Mouse (Mus musculus) hindbrain, embryonic 13.5 days (tissue): ENCODE measurements around the gene Dars2. TPM values are rescaled to one million over a fixed set of nuclear protein-coding genes. Genes with fewer than 3 reads are reported as not detected.

Experiments used
- ATAC-seq: fragments of 200-750 bp; cut with Nextera tagmentation; 2 replicates; pipeline ENCODE4 v1.8.0; 2017; ENCODE audit warnings: moderate TSS enrichment; ENCODE audit not compliant: low FRiP score
- H3K27ac ChIP-seq: fragments of 300-500 bp; sonication (generic); 2 replicates; pipeline ENCODE4 v1.5.1; 2015; ENCODE audit warnings: inconsistent platforms, mild to moderate bottlenecking, moderate library complexity
- H3K27me3 ChIP-seq: fragments of 300-500 bp; sonication (generic); 2 replicates; pipeline ENCODE4 v1.6.1; 2015; ENCODE audit warnings: mild to moderate bottlenecking, inconsistent platforms
- H3K36me3 ChIP-seq: fragments of 300-500 bp; sonication (generic); 2 replicates; pipeline ENCODE4 v1.6.1; 2015; ENCODE audit warnings: mild to moderate bottlenecking, inconsistent platforms
- H3K4me1 ChIP-seq: fragments of 300-500 bp; sonication (generic); replicated peaks from 2 replicates; pipeline ENCODE4 v1.6.1; 2015; ENCODE audit warnings: inconsistent platforms
- H3K4me2 ChIP-seq: fragments of 300-500 bp; sonication (generic); 2 replicates; pipeline ENCODE4 v1.6.1; 2015; ENCODE audit warnings: inconsistent platforms, mild to moderate bottlenecking, moderate library complexity
- H3K4me3 ChIP-seq: fragments of 300-500 bp; sonication (generic); 2 replicates; pipeline ENCODE4 v1.5.1; 2015; ENCODE audit warnings: mild to moderate bottlenecking, inconsistent platforms
- H3K9ac ChIP-seq: fragments of 300-500 bp; sonication (generic); 2 replicates; pipeline ENCODE4 v1.6.1; 2015; ENCODE audit warnings: mild to moderate bottlenecking, inconsistent platforms
- H3K9me3 ChIP-seq: fragments of 300-500 bp; sonication (generic); 2 replicates; pipeline ENCODE4 v1.6.1; 2016; ENCODE audit warnings: inconsistent platforms
- WGBS: fragments of 180-500 bp; shearing (Covaris S2); methylation state at CpG from one replicate; pipeline ENCODE4 v1.1.7; 2015; 5-methylcytosine and 5-hydroxymethylcytosine counted together
- polyA plus RNA-seq: library from polyadenylated mRNA; unstranded; fragments of >200 nt; fragmentation: Nextera tagmentation; extraction: Ambion mirVana; gene quantifications from 2 replicates; pipeline ENCODE4 v1.2.1, GENCODE M21; 2015

The Dars2 gene
- polyA plus RNA-seq = 26.2 and 28.4 TPM in 2 replicates

DNA sequence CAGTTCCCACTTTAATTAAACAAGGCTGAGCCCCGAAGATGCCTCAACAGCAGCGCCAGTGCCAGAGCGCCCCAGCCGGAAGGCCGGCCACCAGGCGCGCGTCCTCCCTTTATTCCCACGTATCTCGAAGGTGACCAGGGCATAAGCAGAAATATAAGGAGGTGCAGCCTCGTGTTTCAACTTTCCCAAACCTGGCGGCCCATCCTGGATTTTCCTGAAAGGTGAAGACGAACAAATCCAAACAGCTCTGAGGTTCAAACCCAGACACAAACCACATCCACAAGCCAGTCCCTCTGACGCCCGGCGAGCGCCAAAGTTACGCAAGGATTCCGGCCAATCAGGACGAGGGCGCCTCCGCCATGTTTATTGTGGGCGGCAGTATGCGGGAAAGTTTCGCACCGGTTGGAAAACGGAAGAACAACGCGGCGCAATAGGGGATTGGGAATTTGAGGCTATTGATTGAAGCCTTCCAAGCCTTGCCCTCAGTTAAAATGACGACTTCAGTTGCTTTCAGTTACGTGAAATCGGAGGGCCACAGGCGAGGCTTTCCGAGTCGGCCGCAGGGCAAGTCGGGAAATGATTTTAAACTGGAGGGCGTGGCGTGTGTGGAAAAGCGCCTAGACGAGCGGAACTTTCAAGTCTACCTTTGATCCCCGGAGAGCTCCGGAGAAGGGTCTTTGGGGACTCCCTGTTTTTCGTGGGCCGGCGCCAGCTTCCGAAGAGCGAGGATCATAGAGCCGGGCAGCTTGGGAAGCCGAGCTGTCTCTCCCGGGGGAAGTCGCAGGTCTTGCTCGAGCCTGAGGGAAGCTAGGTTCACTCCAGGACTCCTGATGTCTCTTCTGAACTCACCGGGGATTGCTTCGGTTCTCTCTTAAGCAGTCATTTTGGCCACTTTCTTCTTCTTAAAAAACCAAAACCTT, at the start of gene Dars2, which contains the start of gene Cenpl:
Dars2 (minus strand) TSS at position 307 of the 920 bp plus-strand sequence.
Cenpl (plus strand) TSS at position 362 of the 920 bp plus-strand sequence.
- WGBS = under 1% methylated on average over 57 of the region's 57 CpGs
- Histone ChIP-seq H3K4me3 (peak within 1 kb of the TSS; percentile 66), H3K27ac (peak within 1 kb of the TSS; percentile 78)

DNA sequence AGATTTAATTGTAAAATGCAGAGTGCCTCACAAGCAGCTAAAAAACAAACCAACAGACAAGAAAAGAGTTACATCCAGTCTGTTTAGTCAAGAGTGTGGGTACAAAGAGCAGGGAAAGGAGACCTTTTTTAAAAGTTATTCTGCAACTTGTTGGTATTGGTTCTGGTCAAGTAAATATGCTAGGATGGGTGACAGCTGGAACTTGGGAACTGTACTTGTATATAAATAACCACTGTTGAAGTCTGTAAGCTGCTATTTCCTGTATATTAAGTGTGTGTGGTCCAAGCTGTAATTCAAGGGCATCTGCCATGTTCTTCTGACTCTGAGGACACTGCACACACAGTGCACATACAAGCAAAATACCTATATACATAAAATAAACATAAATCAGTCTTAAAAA, 44.1 kb upstream of the Dars2 start:
- Histone ChIP-seq H3K9me3 (no peaks in the 10 kb centered on the region), H3K4me3 (no peak overlapping the region), H3K27me3 (no peaks in the 10 kb centered on the region), H3K36me3 (peaks cover 3% of the 10 kb centered on the region; the same call in 1 of the 2 replicates), H3K4me2 (no peak overlapping the region), H3K27ac (no peak overlapping the region), H3K9ac (no peak overlapping the region), H3K4me1 (no peaks in the 10 kb centered on the region)
- ATAC-seq = no peak

More for the DNA sequence above, at the start of gene Dars2, which contains the start of gene Cenpl:
- Histone ChIP-seq H3K9ac (peak within 1 kb of the TSS; percentile 85), H3K9me3 (no peaks in the 10 kb centered on the region), H3K27me3 (no peaks in the 10 kb centered on the region), H3K4me1 (peaks cover 37% of the 10 kb centered on the region), H3K36me3 (no peaks in the 10 kb centered on the region), H3K4me2 (peak within 1 kb of the TSS; percentile 90)
- ATAC-seq = peak; percentile 99

DNA sequence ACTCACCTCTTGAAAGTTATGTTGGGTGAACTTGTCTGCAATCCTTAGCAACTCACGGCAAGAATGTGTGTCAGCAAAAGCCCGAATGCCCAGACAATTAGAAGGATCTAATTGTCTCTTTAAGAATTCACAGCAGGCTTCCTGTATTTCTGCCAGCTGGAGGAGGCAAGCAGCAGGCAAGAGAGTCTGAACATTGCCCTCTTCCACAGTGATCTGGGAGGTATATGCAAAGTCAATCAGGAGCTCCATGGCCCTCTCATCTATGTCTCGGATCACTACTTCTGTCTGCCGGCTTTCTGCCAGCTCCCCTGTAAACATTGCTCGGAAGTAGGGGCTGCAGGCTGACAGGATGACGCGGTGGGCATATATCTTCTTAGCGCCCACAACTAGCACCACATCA, 38.8 kb upstream of the Dars2 start:
- Histone ChIP-seq H3K4me2 (no peak overlapping the region), H3K27ac (no peak overlapping the region), H3K4me1 (no peaks in the 10 kb centered on the region), H3K27me3 (no peaks in the 10 kb centered on the region), H3K9me3 (no peaks in the 10 kb centered on the region), H3K36me3 (peaks cover 28% of the 10 kb centered on the region), H3K4me3 (no peak overlapping the region), H3K9ac (no peak overlapping the region)
- ATAC-seq = no peak
- WGBS = 88% methylated on average over 8 of the region's 8 CpGs

DNA sequence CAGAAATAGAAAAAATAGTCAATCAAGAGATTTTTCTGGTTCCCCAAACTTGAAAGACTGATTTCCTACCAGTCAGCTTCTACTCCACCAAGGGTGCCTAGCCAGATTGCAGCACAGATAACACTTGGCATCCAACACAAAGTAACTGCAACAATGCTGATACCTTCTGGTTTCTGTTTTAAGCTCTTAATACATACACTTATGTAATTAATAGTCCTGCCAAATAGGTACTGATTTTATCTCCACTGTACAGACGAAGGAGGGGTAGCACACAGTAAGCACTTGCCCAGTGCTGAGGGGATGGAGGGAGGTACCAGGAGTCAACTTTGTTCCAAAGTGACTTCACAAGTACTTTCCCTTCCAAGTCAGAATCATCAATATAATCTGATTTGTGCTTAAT, 33.4 kb upstream of the Dars2 start:
- WGBS = 91% methylated on average over 1 of the region's 1 CpGs
- Histone ChIP-seq H3K4me1 (no peaks in the 10 kb centered on the region), H3K4me2 (no peak overlapping the region), H3K27me3 (no peaks in the 10 kb centered on the region), H3K27ac (no peak overlapping the region), H3K9me3 (no peaks in the 10 kb centered on the region), H3K4me3 (no peak overlapping the region), H3K36me3 (peaks cover 42% of the 10 kb centered on the region), H3K9ac (no peak overlapping the region)
- ATAC-seq = no peak

DNA sequence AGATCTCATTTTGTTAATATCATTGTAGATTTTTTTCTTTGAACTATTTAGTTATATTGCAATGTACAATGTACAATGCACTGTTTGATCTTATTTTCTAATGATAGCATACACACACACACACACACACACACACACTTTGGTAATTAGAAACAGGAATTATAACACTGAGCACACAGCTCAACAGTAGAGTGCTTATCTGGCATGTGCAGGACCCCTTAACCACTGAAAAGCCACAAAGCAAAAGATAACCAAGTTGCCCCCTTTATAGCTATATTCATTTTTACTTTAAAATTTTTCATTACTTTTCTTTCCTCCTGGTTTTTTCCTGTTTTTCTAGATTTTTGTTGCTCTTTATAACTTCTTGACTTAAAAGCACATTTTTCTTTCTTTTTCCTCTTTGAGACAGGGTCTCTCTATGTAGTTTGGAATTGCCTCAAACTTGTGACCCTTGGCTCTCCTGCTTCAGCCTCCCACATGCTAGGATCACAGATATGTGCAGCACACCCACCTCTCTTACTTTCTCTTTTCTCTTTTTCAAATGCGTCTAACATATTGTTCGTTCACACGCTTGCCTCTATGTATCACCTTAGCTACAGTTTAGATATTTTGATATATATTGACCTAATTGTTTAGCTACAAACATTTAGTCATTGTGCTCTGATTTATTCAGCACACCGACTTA, 29.4 kb upstream of the Dars2 start:
- H3K36me3 ChIP-seq = peaks cover 47% of the 10 kb centered on the region
- no peak overlapping the region for H3K27ac ChIP-seq
- H3K4me2 ChIP-seq = no peak overlapping the region
- H3K9ac ChIP-seq = no peak overlapping the region
- WGBS = 95% methylated on average over 4 of the region's 4 CpGs
- ATAC-seq = no peak
- H3K27me3 ChIP-seq = no peaks in the 10 kb centered on the region
- H3K9me3 ChIP-seq = no peaks in the 10 kb centered on the region
- no peak overlapping the region for H3K4me3 ChIP-seq
- H3K4me1 ChIP-seq = no peaks in the 10 kb centered on the region

DNA sequence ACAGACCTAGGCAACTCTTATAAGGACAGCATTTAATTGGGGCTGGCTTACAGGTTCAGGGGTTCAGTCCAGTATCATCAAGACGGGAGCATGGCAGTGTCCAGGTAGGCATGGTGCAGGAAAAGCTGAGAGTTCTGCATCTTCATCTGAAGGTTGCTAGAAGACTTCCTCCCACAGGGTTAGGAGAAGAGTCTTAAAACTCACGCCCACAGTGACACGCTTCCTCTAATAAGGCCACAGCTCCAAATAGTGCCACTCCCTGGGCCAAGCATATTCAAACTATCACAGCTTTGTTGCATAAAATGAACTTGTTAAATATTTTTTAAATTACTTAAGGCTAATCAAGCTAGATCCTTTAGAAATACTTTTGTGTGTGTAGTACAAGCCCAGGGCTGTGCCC, 6.8 kb upstream of the Dars2 start:
- Histone ChIP-seq H3K4me2 (no peak overlapping the region), H3K36me3 (no peaks in the 10 kb centered on the region), H3K4me1 (peaks cover 18% of the 10 kb centered on the region), H3K4me3 (no peak overlapping the region), H3K27me3 (no peaks in the 10 kb centered on the region), H3K9me3 (no peaks in the 10 kb centered on the region), H3K27ac (no peak overlapping the region), H3K9ac (no peak overlapping the region)
- ATAC-seq = no peak
- 94% methylated on average over 3 of the region's 3 CpGs for WGBS

DNA sequence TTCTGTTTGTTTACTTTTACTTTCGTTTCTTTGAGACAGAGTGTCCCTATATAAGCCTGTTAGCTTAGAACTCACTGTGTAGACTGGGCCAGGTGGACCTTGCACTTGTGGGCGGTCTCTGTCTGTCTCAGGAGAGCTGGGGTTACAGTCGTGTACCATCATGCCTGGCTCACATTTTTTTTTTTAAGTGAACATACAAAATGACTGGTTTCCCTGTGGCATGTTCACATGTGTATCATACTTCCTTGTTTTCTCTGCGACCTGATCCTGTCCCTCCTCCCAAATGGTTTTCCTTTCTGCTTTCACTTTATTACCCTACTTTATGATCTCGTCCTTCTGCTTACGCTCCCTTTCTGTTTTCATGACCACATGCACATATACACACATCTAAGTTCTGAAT, 5.8 kb upstream of the Dars2 start:
- H3K27ac ChIP-seq = no peak overlapping the region
- no peaks in the 10 kb centered on the region for H3K27me3 ChIP-seq
- no peaks in the 10 kb centered on the region for H3K36me3 ChIP-seq
- no peaks in the 10 kb centered on the region for H3K9me3 ChIP-seq
- no peak overlapping the region for H3K9ac ChIP-seq
- no peak overlapping the region for H3K4me3 ChIP-seq
- 91% methylated on average over 6 of the region's 6 CpGs for WGBS
- H3K4me1 ChIP-seq = peaks cover 28% of the 10 kb centered on the region
- no peak for ATAC-seq
- no peak overlapping the region for H3K4me2 ChIP-seq

DNA sequence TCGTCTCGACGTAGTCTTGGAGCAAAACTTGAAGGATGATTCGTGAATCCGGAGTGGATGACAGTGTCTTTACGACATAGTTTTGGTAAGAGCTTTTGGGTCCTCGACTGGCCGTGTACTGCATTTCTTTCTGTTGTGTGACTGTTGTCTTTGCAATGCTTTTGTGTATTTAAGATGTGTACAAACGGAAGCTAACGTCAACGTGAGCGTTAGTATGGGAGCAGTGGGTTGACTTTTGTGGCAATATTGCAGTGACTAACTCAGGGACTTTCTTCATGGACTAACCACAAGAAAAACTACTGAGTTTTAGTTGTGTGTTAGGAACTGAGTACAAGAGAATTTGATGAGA, 788 bp upstream of the Dars2 start:
- Histone ChIP-seq H3K4me2 (peak overlapping the region; percentile 74), H3K9ac (peak overlapping the region; percentile 77), H3K9me3 (no peaks in the 10 kb centered on the region), H3K4me3 (peak overlapping the region; percentile 66), H3K27me3 (no peaks in the 10 kb centered on the region), H3K36me3 (no peaks in the 10 kb centered on the region), H3K27ac (no peak overlapping the region), H3K4me1 (peaks cover 37% of the 10 kb centered on the region)
- WGBS = under 1% methylated on average over 12 of the region's 12 CpGs
- ATAC-seq = no peak

DNA sequence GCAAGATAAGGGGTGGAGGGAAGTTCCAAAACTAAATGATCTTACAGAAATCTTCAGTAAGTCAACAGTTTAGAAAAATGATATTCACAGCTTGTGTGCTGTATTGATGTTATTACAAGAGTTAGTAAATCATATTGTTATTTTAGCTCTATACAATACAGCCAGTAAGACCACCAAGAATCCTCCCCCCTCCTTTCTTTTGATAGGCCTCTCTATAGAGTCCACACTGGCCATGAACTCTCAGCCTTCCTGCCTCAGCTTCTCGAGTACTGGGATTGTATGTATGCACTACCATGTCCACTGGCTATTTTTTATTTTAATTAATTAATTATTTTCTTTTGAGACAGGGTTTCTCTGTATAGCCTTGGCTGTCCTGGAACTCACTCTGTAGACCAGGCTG, 7.1 kb downstream of the Dars2 start:
- peaks cover 30% of the 10 kb centered on the region for H3K36me3 ChIP-seq
- ATAC-seq = no peak
- no peak overlapping the region for H3K9ac ChIP-seq
- no peaks in the 10 kb centered on the region for H3K4me1 ChIP-seq
- no peak overlapping the region for H3K4me2 ChIP-seq
- no peaks in the 10 kb centered on the region for H3K27me3 ChIP-seq
- WGBS = 100% methylated on average over 1 of the region's 1 CpGs
- no peak overlapping the region for H3K4me3 ChIP-seq
- H3K9me3 ChIP-seq = no peaks in the 10 kb centered on the region
- no peak overlapping the region for H3K27ac ChIP-seq

DNA sequence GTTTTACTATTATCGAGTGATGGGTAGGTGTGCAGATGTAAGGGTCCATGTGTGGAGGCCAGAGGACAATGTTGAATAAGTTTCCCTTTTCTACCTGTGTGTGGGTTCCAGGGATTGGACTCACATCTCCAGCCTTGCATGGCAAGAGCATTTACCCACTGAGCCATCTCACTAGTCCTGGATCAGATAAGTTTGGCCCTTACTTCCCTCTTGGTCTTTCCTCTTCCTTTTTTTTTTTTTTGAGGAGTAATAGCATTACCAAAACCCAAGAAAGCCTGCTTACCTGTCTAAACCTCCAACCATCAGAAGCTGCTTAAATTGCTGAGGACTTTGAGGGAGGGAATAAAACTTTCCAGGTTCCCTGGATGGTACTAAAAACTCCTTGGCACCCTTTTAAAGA, 13.3 kb downstream of the Dars2 start:
- Histone ChIP-seq H3K4me2 (no peak overlapping the region), H3K9ac (no peak overlapping the region), H3K4me3 (no peak overlapping the region), H3K9me3 (no peaks in the 10 kb centered on the region), H3K27ac (no peak overlapping the region), H3K27me3 (no peaks in the 10 kb centered on the region), H3K4me1 (no peaks in the 10 kb centered on the region), H3K36me3 (peaks cover 56% of the 10 kb centered on the region)
- no peak for ATAC-seq
- 97% methylated on average over 1 of the region's 1 CpGs for WGBS

DNA sequence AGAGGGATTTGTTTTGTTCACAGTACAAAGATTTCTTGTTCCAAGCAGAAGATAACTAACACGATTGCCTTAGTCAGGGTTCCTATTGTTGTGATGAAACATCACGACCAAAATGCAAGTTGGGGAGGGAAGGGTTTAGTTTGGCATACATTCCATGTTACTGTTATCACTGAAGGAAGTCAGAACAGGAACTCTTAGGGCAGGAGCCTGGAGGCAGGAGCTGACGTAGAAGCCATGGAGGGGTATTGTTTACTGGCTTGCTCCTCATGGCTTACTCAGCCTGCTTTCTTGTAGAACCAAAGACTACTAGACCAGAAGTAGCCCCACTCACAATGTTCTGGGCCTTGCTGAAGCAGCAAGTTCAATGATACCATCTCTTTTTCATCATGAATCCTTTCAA, 23.5 kb downstream of the Dars2 start:
- 88% methylated on average over 3 of the region's 3 CpGs for WGBS
- Histone ChIP-seq H3K4me2 (no peak overlapping the region), H3K27me3 (no peaks in the 10 kb centered on the region), H3K9ac (no peak overlapping the region), H3K4me3 (no peak overlapping the region), H3K27ac (no peak overlapping the region), H3K36me3 (peaks cover 65% of the 10 kb centered on the region), H3K9me3 (no peaks in the 10 kb centered on the region), H3K4me1 (no peaks in the 10 kb centered on the region)
- no peak for ATAC-seq

DNA sequence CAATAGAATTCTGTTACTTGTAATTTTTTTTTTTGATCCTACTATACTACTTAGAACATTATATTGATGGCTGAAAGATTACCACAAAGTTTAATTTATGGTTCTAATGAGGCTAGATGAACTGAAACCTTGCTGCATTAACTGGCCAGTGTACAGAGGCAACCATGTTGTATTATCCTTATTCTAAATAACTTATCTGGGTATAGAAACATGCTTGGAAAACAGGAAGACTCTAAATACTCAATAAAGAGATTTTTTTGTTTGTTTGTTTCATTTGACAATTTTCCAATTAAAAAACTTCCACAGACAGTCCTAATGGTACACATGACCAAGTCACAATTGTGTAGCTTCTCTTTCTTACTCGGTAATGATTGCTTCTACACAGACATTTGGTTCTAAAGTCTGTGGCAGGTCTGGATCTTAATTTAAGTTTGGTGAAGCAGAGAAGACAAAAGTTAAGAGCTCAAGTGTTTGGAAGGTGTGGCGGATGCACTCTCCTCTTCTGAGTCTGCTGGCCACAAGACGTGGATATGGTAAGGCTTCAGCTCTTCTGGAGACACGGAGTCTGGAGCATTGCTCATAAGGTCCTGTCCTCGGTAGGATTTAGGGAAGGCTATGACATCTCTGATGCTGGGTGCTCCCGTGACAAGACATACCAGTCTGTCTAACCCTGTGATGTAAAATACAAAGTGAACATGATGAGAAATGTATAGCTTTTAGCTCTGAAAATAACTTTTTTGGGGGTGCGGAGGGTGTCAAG, 29.0 kb downstream of the Dars2 start:
- Histone ChIP-seq H3K9me3 (no peaks in the 10 kb centered on the region), H3K4me1 (peaks cover 26% of the 10 kb centered on the region), H3K4me2 (no peak overlapping the region), H3K27me3 (no peaks in the 10 kb centered on the region), H3K4me3 (no peak overlapping the region), H3K36me3 (peaks cover 65% of the 10 kb centered on the region), H3K27ac (no peak overlapping the region), H3K9ac (no peak overlapping the region)
- ATAC-seq = no peak
- WGBS = 96% methylated on average over 7 of the region's 7 CpGs
